Mouse (Mus musculus): Measurements from ENCODE around the gene Col12a1. TPM values are rescaled to one million over a fixed set of nuclear protein-coding genes. Genes with fewer than 3 reads are reported as not detected.

Col12a1 gene
- 6.8 and 9.8 TPM in 2 replicates for polyA plus RNA-seq (2012; rRNA removed; ENCODE audit: low replicate concordance)

GRCm38 (mm10) chr9:79718481-79719370 lies at the start of gene Col12a1:
Gene Col12a1, minus strand, starts transcription at chr9:79718831.

DNA sequence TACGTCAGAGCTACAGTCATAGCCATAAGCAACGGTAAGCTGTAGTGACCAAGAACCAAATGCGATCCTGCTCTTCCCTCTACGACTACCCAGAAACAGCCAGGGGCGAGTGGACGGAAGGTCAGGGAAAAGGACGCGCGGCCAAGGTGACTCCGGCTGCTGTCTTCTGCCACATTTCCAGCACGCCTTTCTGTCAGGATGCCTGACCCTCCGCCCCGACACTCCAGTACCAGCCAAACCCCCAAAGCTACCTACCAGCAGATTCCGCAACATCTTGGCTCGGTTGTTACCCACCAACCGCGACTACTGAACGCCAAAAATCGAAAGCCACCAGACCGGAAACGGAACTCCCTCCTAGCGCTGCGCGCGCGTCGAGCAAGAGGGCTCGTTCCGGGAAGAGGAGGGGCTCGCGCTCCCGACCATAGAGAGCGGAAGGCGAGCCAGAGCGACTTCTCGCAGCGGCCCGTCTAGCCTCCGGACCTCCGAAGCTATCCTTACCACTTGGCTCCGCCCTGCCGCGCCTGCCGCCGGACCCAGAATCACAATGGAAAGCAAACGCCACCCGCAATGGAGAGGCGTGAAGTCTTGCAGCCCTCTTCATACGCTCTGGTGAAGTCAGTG lies 40.9 kb upstream of the Col12a1 start, which contains the start of gene Cox7a2:
TSS of gene Cox7a2 (minus strand) at position 494 of the 621 bp plus-strand sequence.

Other genes with a start within 250 kb of the Col12a1 start
- 96.9 and 387 TPM in 2 replicates for gene Cox7a2, start 41.0 kb upstream of the Col12a1 start, polyA plus RNA-seq (2012; rRNA removed; ENCODE audit: low replicate concordance)
- gene Tmem30a, start 74.7 kb upstream of the Col12a1 start, polyA plus RNA-seq (2012; rRNA removed; ENCODE audit: low replicate concordance), result 26.3 and 56.1 TPM in 2 replicates

All from mammary gland, adult 2 months (tissue).